Mouse (Mus musculus): ENCODE data around the gene Olfr1094. TPM values are rescaled to one million over a fixed set of nuclear protein-coding genes. Genes with fewer than 3 reads are reported as not detected.

Gene Olfr1094
- polyA plus RNA-seq (2012; rRNA removed) = not detected in 2 replicates

GRCm38 (mm10) chr2:86824363-86824762 is at the start of gene Olfr1094:
TSS of gene Olfr1094 (plus strand) at chr2:86824663.

GRCm38 (mm10) chr2:86782179-86782578 is 42.3 kb upstream of the Olfr1094 start, which contains the start of gene Olfr1093:
TSS of gene Olfr1093 (plus strand) at chr2:86782479.

GRCm38 (mm10) chr2:86809918-86810317 is 14.5 kb upstream of the Olfr1094 start, which contains the start of gene Olfr141:
TSS of gene Olfr141 (minus strand) at chr2:86810018.

GRCm38 (mm10) chr2:86851596-86851995 is 27.1 kb downstream of the Olfr1094 start, which contains the start of gene Olfr1095:
TSS of gene Olfr1095 (minus strand) at chr2:86851696.

GRCm38 (mm10) chr2:86874702-86875101 is 50.2 kb downstream of the Olfr1094 start, which contains the start of gene Gm13723:
TSS of gene Gm13723 (minus strand) at chr2:86874802.

Other genes starting within 250 kb of the Olfr1094 start
- not detected in 2 replicates for gene Olfr1082, start 225.7 kb upstream of the Olfr1094 start, polyA plus RNA-seq (2012; rRNA removed)
- not detected in 2 replicates for gene Olfr1084, start 184.9 kb upstream of the Olfr1094 start, polyA plus RNA-seq (2012; rRNA removed)
- not detected in 2 replicates for gene Olfr1085, start 162.6 kb upstream of the Olfr1094 start, polyA plus RNA-seq (2012; rRNA removed)
- not detected in 2 replicates for gene Olfr1086, start 144.6 kb upstream of the Olfr1094 start, polyA plus RNA-seq (2012; rRNA removed)
- not detected in 2 replicates for gene Olfr1087, start 126.3 kb upstream of the Olfr1094 start, polyA plus RNA-seq (2012; rRNA removed)
- not detected in 2 replicates for gene Olfr1089, start 91.0 kb upstream of the Olfr1094 start, polyA plus RNA-seq (2012; rRNA removed)
- gene Olfr1090, start 65.7 kb upstream of the Olfr1094 start, polyA plus RNA-seq (2012; rRNA removed) = not detected in 2 replicates
- not detected in 2 replicates for gene Olfr1093, start 42.2 kb upstream of the Olfr1094 start, polyA plus RNA-seq (2012; rRNA removed)
- not detected in 2 replicates for gene Olfr141, start 14.6 kb upstream of the Olfr1094 start, polyA plus RNA-seq (2012; rRNA removed)
- not detected in 2 replicates for gene Olfr1095, start 27.0 kb downstream of the Olfr1094 start, polyA plus RNA-seq (2012; rRNA removed)
- not detected in 2 replicates for gene Gm13723, start 50.1 kb downstream of the Olfr1094 start, polyA plus RNA-seq (2012; rRNA removed)
- gene Olfr1097, start 67.6 kb downstream of the Olfr1094 start, polyA plus RNA-seq (2012; rRNA removed) = not detected in 2 replicates
- not detected in 2 replicates for gene Olfr1098, start 99.9 kb downstream of the Olfr1094 start, polyA plus RNA-seq (2012; rRNA removed)
- not detected in 2 replicates for gene Olfr1099, start 136.0 kb downstream of the Olfr1094 start, polyA plus RNA-seq (2012; rRNA removed)
- not detected in 2 replicates for gene Olfr1100, start 155.3 kb downstream of the Olfr1094 start, polyA plus RNA-seq (2012; rRNA removed)
- not detected in 2 replicates for gene Olfr1101, start 166.6 kb downstream of the Olfr1094 start, polyA plus RNA-seq (2012; rRNA removed)
- not detected in 2 replicates for gene Olfr1102, start 173.7 kb downstream of the Olfr1094 start, polyA plus RNA-seq (2012; rRNA removed)
- not detected in 2 replicates for gene Olfr1104, start 202.4 kb downstream of the Olfr1094 start, polyA plus RNA-seq (2012; rRNA removed)
- not detected in 2 replicates for gene Olfr1105, start 211.9 kb downstream of the Olfr1094 start, polyA plus RNA-seq (2012; rRNA removed)
- not detected in 2 replicates for gene Olfr1106, start 227.6 kb downstream of the Olfr1094 start, polyA plus RNA-seq (2012; rRNA removed)